Mouse (Mus musculus) myocyte (in vitro differentiated cells): ENCODE data around the gene Tmod2.

Source experiments
- MAX ChIP-seq: IDR thresholded peaks from one replicate; pipeline ENCODE4 v1.6.1; 2011; ENCODE audit warnings: low read depth, mild to moderate bottlenecking, control low read depth
- MYOG ChIP-seq, 3 experiments: IDR thresholded peaks; one replicate each; pipeline ENCODE4 v1.6.1; 2011; ENCODE audit warnings: control low read depth in 2 of 3, low read depth in 2 of 3, mild to moderate bottlenecking in 2 of 3; ENCODE audit not compliant: insufficient read length in 2 of 3, control insufficient read depth in 1 of 3, insufficient read depth in 1 of 3
- POLR2A ChIP-seq: IDR thresholded peaks from one replicate; pipeline ENCODE4 v1.6.1; 2011; ENCODE audit warnings: low read depth, mild to moderate bottlenecking, control low read depth, moderate library complexity; ENCODE audit not compliant: insufficient read length

GRCm38 (mm10) chr9:75545514-75545913 is 65.6 kb downstream of the Tmod2 start:
- TF ChIP-seq POLR2A = no peak
- no peak for TF ChIP-seq MAX
- peak in 1 of 3 experiments; percentile 39 for TF ChIP-seq MYOG (IDR thresholded peaks at IDR 0.05; ENCODE audit: control insufficient read depth in 1 of 3, insufficient read depth in 1 of 3, insufficient read length in 2 of 3, low read depth in 2 of 3)
